8 mouse cellular contexts compared by ENCODE assay signal in genomic region chr17:35232043-35232442, GRCm38 (mm10). TPM values are rescaled to one million over a fixed set of nuclear protein-coding genes. Genes with fewer than 3 reads are reported as not detected.
DNase-seq lines count a peak whose midpoint lies in the region; ATAC-seq and TF ChIP-seq lines count a peak whose summit lies in the region.

No protein-coding gene starts in this region.

- TF ChIP-seq CTCF in thymus, adult 2 months (IDR thresholded peaks at IDR 0.05; ENCODE audit: borderline replicate concordance, control insufficient read depth, extremely low read depth, insufficient read depth, low read length, poor library complexity): peak; percentile 97

- no peaks in the 10 kb centered on the region for H3K27me3 ChIP-seq in embryonic facial prominence, embryonic 10.5 days (replicated peaks; ENCODE audit: low read depth, poor library complexity, severe bottlenecking)
- H3K27me3 ChIP-seq in heart, embryonic 15.5 days: no peaks in the 10 kb centered on the region
- H3K27me3 ChIP-seq in neural tube, embryonic 15.5 days (replicated peaks): no peaks in the 10 kb centered on the region
- H3K27me3 ChIP-seq in thymus, adult 2 months (ENCODE audit: control insufficient read depth, insufficient read depth, low read length): no peaks in the 10 kb centered on the region

- H3K4me2 ChIP-seq in heart, embryonic 15.5 days: no peak overlapping the region
- peak overlapping the region; percentile 23; the same call in 1 of the 2 replicates for H3K4me2 ChIP-seq in neural tube, embryonic 15.5 days

- H3K4me1 ChIP-seq in embryonic facial prominence, embryonic 10.5 days: peaks cover 37% of the 10 kb centered on the region
- H3K4me1 ChIP-seq in heart, embryonic 15.5 days (replicated peaks): peaks cover 34% of the 10 kb centered on the region
- peaks cover 42% of the 10 kb centered on the region for H3K4me1 ChIP-seq in neural tube, embryonic 15.5 days
- peaks cover 41% of the 10 kb centered on the region for H3K4me1 ChIP-seq in thymus, adult 2 months (replicated peaks; ENCODE audit: control insufficient read depth, insufficient read depth, low read length)

- no peak overlapping the region for H3K9ac ChIP-seq in heart, embryonic 15.5 days
- H3K9ac ChIP-seq in neural tube, embryonic 15.5 days (replicated peaks): no peak overlapping the region; the same call in 1 of the 2 replicates

- H3K27ac ChIP-seq in embryonic facial prominence, embryonic 10.5 days (replicated peaks): no peak overlapping the region; the same call in 1 of the 2 replicates
- peak overlapping the region; percentile 96; the same call in 1 of the 2 replicates for H3K27ac ChIP-seq in heart, embryonic 15.5 days
- H3K27ac ChIP-seq in neural tube, embryonic 15.5 days (replicated peaks): no peak overlapping the region; the same call in 1 of the 2 replicates
- peak overlapping the region; percentile 97 for H3K27ac ChIP-seq in thymus, adult 2 months (ENCODE audit: control insufficient read depth, insufficient read depth, low read length)

- 13% methylated on average over 12 of the region's 12 CpGs for WGBS in embryonic facial prominence, embryonic 10.5 days
- WGBS in heart, embryonic 15.5 days: 10% methylated on average over 12 of the region's 12 CpGs
- 10% methylated on average over 12 of the region's 12 CpGs for WGBS in neural tube, embryonic 15.5 days
- 4% methylated on average over 12 of the region's 12 CpGs for WGBS in thymus, adult 2 months

- TF ChIP-seq POLR2A in thymus, adult 2 months (IDR thresholded peaks at IDR 0.05; ENCODE audit: control insufficient read depth, extremely low read depth, insufficient read depth, low read length, poor library complexity): peak; percentile 25; the same call in 1 of the 2 replicates

- no peaks in the 10 kb centered on the region for H3K9me3 ChIP-seq in embryonic facial prominence, embryonic 10.5 days
- H3K9me3 ChIP-seq in heart, embryonic 15.5 days (replicated peaks): no peaks in the 10 kb centered on the region
- H3K9me3 ChIP-seq in neural tube, embryonic 15.5 days (replicated peaks): no peaks in the 10 kb centered on the region

- peak; percentile 87 for DNase-seq in 3T3-L1 (ENCODE audit: low read depth, low spot score)
- peak; percentile 92 for DNase-seq in adrenal gland, postnatal 10 days
- peak; percentile 87 for DNase-seq in embryonic facial prominence, embryonic 10.5 days (ENCODE audit: low spot score)
- peak; percentile 82 to 91 for DNase-seq in kidney, postnatal 25 days
- DNase-seq in lung, adult 18-20 months: peak; percentile 81 to 84
- peak; percentile 88 for DNase-seq in thymus, adult 2 months

- ATAC-seq in heart, embryonic 15.5 days (replicated peaks; ENCODE audit: insufficient number of reproducible peaks, insufficient read depth, low FRiP score, low read depth): no peak
- ATAC-seq in neural tube, embryonic 15.5 days (ENCODE audit: low FRiP score): no peak

- peak overlapping the region; percentile 30; the same call in 1 of the 2 replicates for H3K4me3 ChIP-seq in embryonic facial prominence, embryonic 10.5 days
- H3K4me3 ChIP-seq in heart, embryonic 15.5 days: no peak overlapping the region
- H3K4me3 ChIP-seq in neural tube, embryonic 15.5 days (replicated peaks): peak overlapping the region; percentile 9; the same call in 1 of the 2 replicates
- H3K4me3 ChIP-seq in thymus, adult 2 months (ENCODE audit: control insufficient read depth, insufficient read depth, low read length): peak overlapping the region; percentile 29

- peaks cover 59% of the 10 kb centered on the region for H3K36me3 ChIP-seq in embryonic facial prominence, embryonic 10.5 days (replicated peaks)
- H3K36me3 ChIP-seq in heart, embryonic 15.5 days: peaks cover 35% of the 10 kb centered on the region
- H3K36me3 ChIP-seq in neural tube, embryonic 15.5 days: peaks cover 44% of the 10 kb centered on the region
- peaks cover 4% of the 10 kb centered on the region; the same call in 1 of the 2 replicates for H3K36me3 ChIP-seq in thymus, adult 2 months (ENCODE audit: control insufficient read depth, insufficient read depth, low read length)

RNA-seq across cellular contexts. Expression of gene Atp6v1g2, which starts 1.4 kb away (rescaled TPM):
- total RNA-seq in adrenal gland, postnatal 10 days (2021): 1 to 10 TPM; 5.6 to 9.4 TPM
- 5.2 and 5.6 TPM in 2 replicates for polyA plus RNA-seq in embryonic facial prominence, embryonic 10.5 days (2016; fragmentation: Nextera tagmentation; extraction: Ambion mirVana)
- polyA plus RNA-seq in heart, embryonic 15.5 days (2015; fragmentation: Nextera tagmentation; extraction: Ambion mirVana): 8.9 and 9.4 TPM in 2 replicates
- 116 and 126 TPM in 2 replicates for polyA plus RNA-seq in neural tube, embryonic 15.5 days (2015; fragmentation: Nextera tagmentation; extraction: Ambion mirVana)
- 7.9 TPM in 2 replicates for polyA plus RNA-seq in thymus, adult 2 months (2012; rRNA removed)

RNA-seq across cellular contexts. Expression of gene Nfkbil1, which starts 3.5 kb away (rescaled TPM):
- 10 to 100 TPM; 17.3 to 17.5 TPM for total RNA-seq in adrenal gland, postnatal 10 days (2021)
- 9.3 and 9.6 TPM in 2 replicates for polyA plus RNA-seq in embryonic facial prominence, embryonic 10.5 days (2016; fragmentation: Nextera tagmentation; extraction: Ambion mirVana)
- polyA plus RNA-seq in heart, embryonic 15.5 days (2015; fragmentation: Nextera tagmentation; extraction: Ambion mirVana): 7.8 and 9.1 TPM in 2 replicates
- polyA plus RNA-seq in neural tube, embryonic 15.5 days (2015; fragmentation: Nextera tagmentation; extraction: Ambion mirVana): 11.2 and 12.1 TPM in 2 replicates
- 34.2 and 41.3 TPM in 2 replicates for polyA plus RNA-seq in thymus, adult 2 months (2012; rRNA removed)

RNA-seq across cellular contexts. Expression of gene Ddx39b, which starts 9.5 kb away (rescaled TPM):
- 100 to 1,000 TPM; 189 to 235 TPM for total RNA-seq in adrenal gland, postnatal 10 days (2021)
- 726 and 735 TPM in 2 replicates for polyA plus RNA-seq in embryonic facial prominence, embryonic 10.5 days (2016; fragmentation: Nextera tagmentation; extraction: Ambion mirVana)
- 213 and 268 TPM in 2 replicates for polyA plus RNA-seq in heart, embryonic 15.5 days (2015; fragmentation: Nextera tagmentation; extraction: Ambion mirVana)
- polyA plus RNA-seq in neural tube, embryonic 15.5 days (2015; fragmentation: Nextera tagmentation; extraction: Ambion mirVana): 334 and 376 TPM in 2 replicates
- 778 and 831 TPM in 2 replicates for polyA plus RNA-seq in thymus, adult 2 months (2012; rRNA removed)

RNA-seq across cellular contexts. Expression of gene Gm16181, which starts 11.4 kb away (rescaled TPM):
- total RNA-seq in adrenal gland, postnatal 10 days (2021): 1 to 10 TPM in 1 of 2 experiments, not detected in 1; 1.3 TPM
- 0.33 and 0.40 TPM in 2 replicates for polyA plus RNA-seq in embryonic facial prominence, embryonic 10.5 days (2016; fragmentation: Nextera tagmentation; extraction: Ambion mirVana)
- 0.35 and 0.48 TPM in 2 replicates for polyA plus RNA-seq in heart, embryonic 15.5 days (2015; fragmentation: Nextera tagmentation; extraction: Ambion mirVana)
- 0.40 TPM in 1 of 2 replicates, not detected in the other for polyA plus RNA-seq in neural tube, embryonic 15.5 days (2015; fragmentation: Nextera tagmentation; extraction: Ambion mirVana)
- polyA plus RNA-seq in thymus, adult 2 months (2012; rRNA removed): 0.29 TPM in 1 of 2 replicates, not detected in the other

RNA-seq across cellular contexts. Expression of gene Lta, which starts 26.9 kb away (rescaled TPM):
- total RNA-seq in adrenal gland, postnatal 10 days (2021): under 1 TPM; 0.81 to 0.97 TPM
- polyA plus RNA-seq in embryonic facial prominence, embryonic 10.5 days (2016; fragmentation: Nextera tagmentation; extraction: Ambion mirVana): not detected in 2 replicates
- 0.09 and 0.62 TPM in 2 replicates for polyA plus RNA-seq in heart, embryonic 15.5 days (2015; fragmentation: Nextera tagmentation; extraction: Ambion mirVana)
- polyA plus RNA-seq in neural tube, embryonic 15.5 days (2015; fragmentation: Nextera tagmentation; extraction: Ambion mirVana): 0.75 and 0.77 TPM in 2 replicates
- 14.4 and 14.5 TPM in 2 replicates for polyA plus RNA-seq in thymus, adult 2 months (2012; rRNA removed)

Comparison
In these comparisons a context has a peak if more than half of its experiments do, and no peak if none do; other contexts are left out.
1. H3K27ac ChIP-seq: peak in heart, embryonic 15.5 days (single experiment) and thymus, adult 2 months (single experiment); none in embryonic facial prominence, embryonic 10.5 days (single experiment) and neural tube, embryonic 15.5 days (single experiment).
2. RNA of gene Atp6v1g2, which starts 1.4 kb away (polyA plus RNA-seq): 116 to 126 TPM in neural tube, embryonic 15.5 days; 8.9 to 9.4 TPM in heart, embryonic 15.5 days, 7.9 TPM in thymus, adult 2 months and 5.2 to 5.6 TPM in embryonic facial prominence, embryonic 10.5 days; every median in the first group is over 10 times any median in the second.
3. Peak in every context shown above with its lines, with median percentiles within 50 percentile points of each other: DNase-seq.